Mouse (Mus musculus): ENCODE measurements around the gene Mss51.

Mss51 gene

GRCm38 (mm10) chr14:20451765-20452331 lies 44.9 kb downstream of the Mss51 start, which contains the start of gene Cfap70:
Gene Cfap70, minus strand, starts transcription at chr14:20452226.
- DNase-seq (ENCODE audit: low spot score) = no peak

- DNase-seq (ENCODE audit: low spot score) = no peak
Observed at GRCm38 (mm10) chr14:20451302-20451701, 45.4 kb downstream of the Mss51 start.

GRCm38 (mm10) chr14:20447209-20447608 lies 49.5 kb downstream of the Mss51 start:
- no peak for DNase-seq (ENCODE audit: low spot score)

- peak; percentile 48 for DNase-seq (ENCODE audit: low spot score)
Observed at GRCm38 (mm10) chr14:20442252-20442651, 54.4 kb downstream of the Mss51 start.

- DNase-seq (ENCODE audit: low spot score) = no peak
Observed at GRCm38 (mm10) chr14:20436976-20437375, 59.7 kb downstream of the Mss51 start.
